Mouse (Mus musculus) brain, embryonic 14.5 days (tissue): ENCODE measurements around the gene Il18rap. TPM values are rescaled to one million over a fixed set of nuclear protein-coding genes. Genes with fewer than 3 reads are reported as not detected.
A peak's percentile ranks its signal among the peaks of the same experiment; 100 is the strongest.

ENCODE experiments used
- DNase-seq: peaks from one replicate; pipeline ENCODE4 v3.0.0-alpha.2; 2011; ENCODE audit warnings: low read depth
- CTCF ChIP-seq: fragments of 200-500 bp; IDR thresholded peaks from 2 replicates; pipeline ENCODE4 v1.5.1; 2012; ENCODE audit warnings: inconsistent platforms, mild to moderate bottlenecking, moderate library complexity, borderline replicate concordance; ENCODE audit not compliant: insufficient read depth, insufficient read length; ENCODE audit errors: extremely low read depth
- POLR2A ChIP-seq: fragments of 200-500 bp; IDR thresholded peaks from 2 replicates; pipeline ENCODE4 v1.6.1; 2012; ENCODE audit warnings: mild to moderate bottlenecking, inconsistent platforms, borderline replicate concordance; ENCODE audit not compliant: poor library complexity, insufficient read depth, insufficient read length, severe bottlenecking; ENCODE audit errors: extremely low read depth
- polyA plus RNA-seq: library from polyadenylated mRNA; depleted of rRNA; stranded (reverse); fragments of >200 nt; gene quantifications from 2 replicates; pipeline ENCODE4 v1.2.3, GENCODE M21; 2012; rRNA removed

The Il18rap gene
- polyA plus RNA-seq: 0.04 and 0.13 TPM in 2 replicates

GRCm38 (mm10) chr1:40514851-40515585 is at the start of gene Il18rap:
TSS of gene Il18rap (plus strand) at chr1:40515362.
- TF ChIP-seq CTCF: no peak
- no peak for TF ChIP-seq POLR2A
- peak; percentile 77 for DNase-seq

GRCm38 (mm10) chr1:40465477-40466430 is 49.4 kb upstream of the Il18rap start, which contains the start of gene Il18r1:
TSS of gene Il18r1 (plus strand) at chr1:40465552.
- no peak for DNase-seq
- TF ChIP-seq CTCF (no peak), POLR2A (no peak)

- TF ChIP-seq CTCF (no peak), POLR2A (no peak)
- no peak for DNase-seq
Observed at GRCm38 (mm10) chr1:40467306-40467705, 47.9 kb upstream of the Il18rap start.

GRCm38 (mm10) chr1:40468805-40469204 is 46.4 kb upstream of the Il18rap start:
- no peak for TF ChIP-seq POLR2A
- no peak for TF ChIP-seq CTCF

GRCm38 (mm10) chr1:40469900-40470299 is 45.3 kb upstream of the Il18rap start:
- no peak for DNase-seq
- TF ChIP-seq POLR2A: no peak
- TF ChIP-seq CTCF: no peak

More at GRCm38 (mm10) chr1:40468805-40469204, 46.4 kb upstream of the Il18rap start:
- DNase-seq: no peak

- DNase-seq: no peak
- TF ChIP-seq CTCF (no peak), POLR2A (no peak)
Observed at GRCm38 (mm10) chr1:40472401-40472800, 42.8 kb upstream of the Il18rap start.

- DNase-seq: no peak
- TF ChIP-seq CTCF (no peak), POLR2A (no peak)
Observed at GRCm38 (mm10) chr1:40473640-40474039, 41.5 kb upstream of the Il18rap start.

GRCm38 (mm10) chr1:40474336-40474735 is 40.8 kb upstream of the Il18rap start:
- TF ChIP-seq CTCF (no peak), POLR2A (no peak)
- no peak for DNase-seq

- TF ChIP-seq CTCF (no peak), POLR2A (no peak)
Observed at GRCm38 (mm10) chr1:40475697-40476096, 39.5 kb upstream of the Il18rap start.

GRCm38 (mm10) chr1:40476756-40477155 is 38.4 kb upstream of the Il18rap start:
- DNase-seq: no peak
- no peak for TF ChIP-seq POLR2A
- no peak for TF ChIP-seq CTCF

More at GRCm38 (mm10) chr1:40475697-40476096, 39.5 kb upstream of the Il18rap start:
- no peak for DNase-seq

- TF ChIP-seq CTCF: no peak
- TF ChIP-seq POLR2A: no peak
- no peak for DNase-seq
Observed at GRCm38 (mm10) chr1:40479505-40479923, 35.6 kb upstream of the Il18rap start.

GRCm38 (mm10) chr1:40494594-40494993 is 20.6 kb upstream of the Il18rap start:
- no peak for TF ChIP-seq CTCF
- no peak for TF ChIP-seq POLR2A

GRCm38 (mm10) chr1:40499708-40500107 is 15.5 kb upstream of the Il18rap start:
- TF ChIP-seq CTCF: no peak
- DNase-seq: no peak

More at GRCm38 (mm10) chr1:40494594-40494993, 20.6 kb upstream of the Il18rap start:
- DNase-seq: no peak

- no peak for TF ChIP-seq CTCF
- no peak for TF ChIP-seq POLR2A
- no peak for DNase-seq
Observed at GRCm38 (mm10) chr1:40501126-40501525, 14.0 kb upstream of the Il18rap start.
